Mouse (Mus musculus) kidney, postnatal 4 days (tissue): ENCODE data around the gene Aatf.

Source experiments
- DNase-seq, 2 experiments: peaks; one replicate each; pipeline ENCODE4 v3.0.0; 2021; ENCODE audit warnings: mixed read lengths in 2 of 2

Gene Aatf

DNA sequence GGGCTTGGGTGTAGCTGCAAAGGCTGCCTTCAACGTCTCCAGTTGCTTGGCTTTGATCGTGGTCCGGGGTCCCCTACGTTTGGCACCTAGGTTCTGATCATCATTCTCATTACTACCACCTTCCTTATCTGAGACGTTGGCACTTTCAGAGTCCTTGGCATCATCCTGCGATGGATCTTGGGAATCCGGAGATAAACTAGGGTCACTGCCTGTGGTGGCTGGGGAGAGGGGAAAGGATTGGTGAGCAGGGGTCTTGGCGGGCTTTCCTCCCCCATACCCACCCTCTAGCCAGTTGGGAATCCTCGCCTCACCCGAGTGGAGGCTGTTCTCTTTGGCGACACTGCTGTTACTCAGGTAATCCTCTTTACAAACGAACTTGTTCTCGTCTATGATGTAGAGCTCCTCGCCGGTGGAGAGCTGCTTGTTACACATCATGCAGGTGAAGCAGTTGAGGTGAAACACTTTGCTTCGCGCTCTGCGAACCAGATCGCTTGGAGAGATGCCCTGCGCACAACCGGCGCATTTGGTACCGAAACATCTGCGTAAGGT lies 8.5 kb upstream of the Aatf start:
- peak; percentile 24 to 43 for DNase-seq

DNA sequence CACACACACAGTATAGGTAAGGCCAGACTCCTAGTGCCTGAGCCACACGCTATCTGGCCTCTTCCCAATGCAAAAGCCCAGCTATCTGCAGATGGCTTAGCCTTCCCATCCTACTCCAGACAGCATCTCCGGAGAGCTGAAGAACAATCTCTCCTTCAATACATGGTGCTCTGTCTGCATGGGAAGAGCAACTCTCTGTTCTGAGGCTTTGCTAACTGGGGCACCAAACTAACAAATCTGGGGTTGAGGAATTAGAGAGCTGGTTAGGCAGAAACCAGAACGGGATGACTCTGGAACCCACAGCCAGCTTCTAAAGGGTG lies 7.7 kb upstream of the Aatf start:
- no peak for DNase-seq

GRCm38 (mm10) chr11:84520269-84521070 lies 7.1 kb upstream of the Aatf start:
- peak in 1 of 2 experiments; percentile 39 for DNase-seq

DNA sequence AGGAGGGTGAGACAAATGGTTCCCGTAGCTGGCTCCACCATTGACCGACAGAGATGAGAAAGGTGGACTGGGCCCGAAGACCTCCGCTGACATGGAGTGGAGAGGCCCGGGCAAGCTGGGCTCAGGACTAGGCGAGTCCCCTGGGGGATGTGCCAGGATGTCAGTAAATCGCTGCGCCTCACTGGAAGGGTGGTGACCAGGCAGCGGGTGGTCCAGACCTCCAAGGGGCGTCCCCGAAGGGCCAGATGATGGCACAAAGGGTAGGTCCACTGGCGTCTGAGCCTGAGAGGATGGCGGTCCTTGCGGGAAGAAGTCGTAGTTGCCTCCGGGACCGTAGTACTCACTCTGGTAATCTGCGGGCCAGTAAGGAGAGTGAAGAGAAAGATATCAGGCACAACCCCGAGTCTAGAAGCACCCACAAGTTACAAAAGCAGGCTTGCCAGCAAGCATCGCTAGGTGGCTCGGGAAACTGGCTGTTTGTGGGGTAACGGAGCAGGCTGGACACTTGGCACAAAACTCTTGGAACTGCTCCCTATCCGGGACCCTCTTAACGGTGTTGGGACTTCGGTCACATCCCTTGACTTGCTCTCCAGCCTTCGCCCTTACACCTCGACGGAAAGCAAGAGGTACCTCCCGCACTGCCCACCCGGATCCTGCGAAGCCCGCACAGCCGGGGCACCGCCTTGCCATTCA lies 6.4 kb upstream of the Aatf start:
- DNase-seq: peak; percentile 35 to 57

DNA sequence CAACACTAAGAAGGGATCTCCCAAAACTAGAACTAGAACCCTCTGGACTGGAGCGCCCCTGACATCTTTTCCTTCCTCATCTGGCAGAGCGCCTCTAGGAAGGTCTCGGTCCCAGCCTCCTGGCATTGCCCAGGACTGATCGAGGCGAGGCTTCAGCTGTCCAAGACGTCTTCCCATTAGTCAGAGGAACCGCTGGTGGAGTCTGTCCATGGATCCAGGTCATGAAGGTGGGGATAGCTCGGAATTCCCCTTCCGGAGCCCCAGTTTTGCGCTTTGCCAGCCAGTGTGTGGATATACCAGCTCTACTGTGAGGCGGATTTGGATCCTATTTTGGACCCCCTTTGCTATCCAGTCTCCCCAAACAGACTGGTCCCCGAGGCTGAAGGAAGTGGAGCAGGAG lies 5.7 kb upstream of the Aatf start:
- DNase-seq: peak in 1 of 2 experiments; percentile 39

GRCm38 (mm10) chr11:84518261-84518660 lies 4.9 kb upstream of the Aatf start:
- DNase-seq: no peak

DNA sequence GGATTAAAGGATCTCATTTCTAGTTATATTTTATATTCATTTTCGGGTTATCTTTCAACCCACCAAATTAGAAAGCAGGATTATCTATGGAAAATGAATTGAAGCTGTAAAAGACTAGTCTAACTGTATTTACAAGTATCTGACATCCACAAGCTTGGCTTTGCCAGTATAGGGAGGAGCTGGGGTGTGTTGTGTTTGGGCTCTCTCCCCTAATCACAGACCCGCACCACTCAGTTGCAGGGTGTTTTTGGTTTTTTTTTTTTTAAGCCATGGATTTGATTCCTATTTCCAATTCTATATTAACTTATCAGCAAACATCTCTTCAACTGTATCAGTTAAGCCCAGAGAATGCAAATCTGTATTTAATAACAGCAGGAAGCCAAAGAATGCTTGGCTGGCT lies 4.1 kb upstream of the Aatf start:
- DNase-seq: no peak

GRCm38 (mm10) chr11:84516501-84517240 lies 3.3 kb upstream of the Aatf start:
- peak in 1 of 2 experiments; percentile 15 for DNase-seq

DNA sequence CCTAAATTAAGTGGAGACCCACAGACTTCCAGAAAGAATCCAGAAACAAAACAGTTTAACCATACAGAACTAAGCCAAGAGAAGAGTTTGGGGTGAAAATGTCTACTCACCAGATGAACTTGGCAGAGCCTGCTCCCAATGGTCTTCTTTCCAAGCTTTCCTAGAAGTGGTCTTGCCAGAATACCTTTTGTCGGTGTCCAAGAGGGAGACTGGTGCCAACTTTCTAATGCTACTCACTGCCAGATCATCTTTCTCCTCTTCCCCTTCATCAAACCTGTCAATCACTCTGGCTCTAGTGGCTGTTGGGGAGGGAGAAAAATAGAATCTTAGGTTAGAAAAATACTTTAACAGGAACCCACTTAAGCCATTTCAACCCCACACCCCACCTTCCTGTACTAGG lies 1.3 kb downstream of the Aatf start:
- no peak for DNase-seq

- DNase-seq: no peak
Observed at GRCm38 (mm10) chr11:84504296-84504695, 9.0 kb downstream of the Aatf start.

DNA sequence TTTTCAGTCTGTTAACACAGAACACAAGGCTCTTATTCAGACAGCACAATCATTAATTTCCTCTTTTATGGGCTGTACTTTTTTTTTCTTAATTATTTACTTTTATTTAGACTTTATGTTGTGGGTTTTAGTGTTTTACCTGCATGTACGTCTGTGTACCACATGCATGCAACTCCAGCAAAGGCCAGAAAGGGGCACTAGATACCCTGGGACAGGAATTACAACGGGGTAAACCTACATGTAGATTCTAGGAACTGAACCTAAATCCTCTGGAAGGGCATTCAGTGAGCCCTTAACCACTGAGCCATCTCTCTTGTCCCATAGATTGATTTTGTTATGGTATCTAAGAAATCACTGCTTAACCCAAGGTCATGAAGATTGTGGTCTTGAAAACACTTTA lies 15.4 kb downstream of the Aatf start:
- peak; percentile 39 to 49 for DNase-seq

- no peak for DNase-seq
Observed at GRCm38 (mm10) chr11:84496901-84497300, 16.4 kb downstream of the Aatf start.

DNA sequence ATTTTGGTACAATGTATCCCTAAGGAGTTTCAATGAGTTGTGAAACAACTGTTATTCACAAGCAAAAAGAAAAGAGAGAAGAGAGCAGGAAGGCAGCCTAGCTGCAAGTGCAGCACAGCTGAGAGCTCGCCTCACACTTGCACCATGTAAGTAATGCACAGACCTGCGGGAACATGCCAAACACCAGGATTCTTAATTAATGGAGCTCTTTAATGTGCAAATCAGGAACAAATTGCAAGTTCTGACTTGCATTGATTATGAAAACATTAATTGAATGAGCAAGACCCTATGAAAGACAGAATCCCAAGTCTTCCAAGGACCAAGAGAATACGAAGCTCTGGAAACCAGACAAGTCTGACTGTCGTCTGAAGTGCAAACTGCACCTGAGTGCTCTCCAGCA lies 17.5 kb downstream of the Aatf start:
- no peak for DNase-seq

GRCm38 (mm10) chr11:84481661-84482060 lies 31.7 kb downstream of the Aatf start:
- no peak for DNase-seq

GRCm38 (mm10) chr11:84480451-84480850 lies 32.9 kb downstream of the Aatf start:
- peak; percentile 27 to 31 for DNase-seq

- no peak for DNase-seq
Observed at GRCm38 (mm10) chr11:84476641-84477040, 36.7 kb downstream of the Aatf start.

- no peak for DNase-seq
Observed at GRCm38 (mm10) chr11:84475991-84476390, 37.3 kb downstream of the Aatf start.

DNA sequence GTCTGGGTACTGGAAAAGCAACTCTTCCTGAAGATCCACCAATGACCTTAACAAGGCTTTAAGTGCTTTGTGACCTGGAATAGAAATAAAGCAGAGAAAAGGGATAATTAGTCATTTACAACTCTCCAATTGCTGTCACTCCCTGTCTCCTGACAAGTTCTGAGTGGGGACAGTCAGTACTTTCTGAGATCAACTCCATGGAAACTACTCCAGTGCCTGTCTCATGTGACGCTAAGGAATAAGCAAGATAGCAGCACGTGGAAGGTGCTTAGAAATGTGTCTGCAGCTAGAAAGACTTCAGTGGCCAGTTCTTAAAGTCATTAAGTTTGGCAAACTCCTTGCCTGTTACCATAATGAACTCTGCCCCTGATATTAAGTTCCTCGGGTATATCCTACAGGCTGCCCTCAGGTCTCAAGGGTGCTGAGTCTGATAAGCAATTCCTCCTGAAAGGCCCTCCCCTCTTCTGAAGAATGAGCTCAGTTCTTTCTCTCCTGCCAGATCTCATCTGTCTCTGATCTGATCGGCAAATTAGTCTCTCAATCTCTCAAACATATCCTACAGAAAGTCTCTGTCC lies 40.1 kb downstream of the Aatf start:
- DNase-seq: no peak

- DNase-seq: no peak
Observed at GRCm38 (mm10) chr11:84464571-84464970, 48.8 kb downstream of the Aatf start.

GRCm38 (mm10) chr11:84453901-84454300 lies 59.4 kb downstream of the Aatf start:
- DNase-seq: no peak

DNA sequence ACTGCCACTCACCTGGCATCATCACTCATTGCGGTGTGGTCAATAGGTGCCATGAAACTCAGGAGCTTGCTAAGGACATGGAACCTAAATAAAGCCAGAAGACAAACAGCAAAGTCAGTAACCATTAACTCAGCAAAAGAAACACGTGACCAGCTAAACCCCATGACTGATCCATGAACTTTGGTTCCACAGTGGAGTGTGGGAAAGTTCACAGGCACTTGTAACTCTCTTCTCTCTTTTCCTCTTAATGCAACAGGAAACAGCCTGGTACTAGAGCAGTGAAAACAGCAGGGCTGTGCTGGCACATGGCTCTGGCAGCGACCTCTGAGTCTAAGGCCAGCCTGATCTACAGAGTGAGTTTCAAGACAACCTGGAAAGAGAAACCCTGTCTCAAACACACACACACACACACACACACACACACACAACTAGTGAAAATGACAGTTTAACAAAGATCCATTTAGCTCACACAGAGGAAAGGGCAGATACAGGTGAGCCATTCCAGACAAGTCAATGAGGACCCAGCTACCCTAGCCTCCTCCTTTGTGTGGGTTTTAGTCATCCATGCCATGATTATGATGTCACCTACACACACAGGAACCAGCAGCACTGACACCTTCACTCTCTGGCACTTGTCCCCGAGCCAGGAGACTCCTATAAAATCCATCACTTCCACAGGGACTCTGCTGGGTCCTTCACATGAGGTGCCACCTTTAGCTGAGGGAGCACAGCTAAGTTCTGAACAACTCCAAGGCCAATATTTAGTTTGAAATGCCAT lies 70.6 kb downstream of the Aatf start:
- peak in 1 of 2 experiments; percentile 26 for DNase-seq

GRCm38 (mm10) chr11:84440402-84440801 lies 72.9 kb downstream of the Aatf start:
- DNase-seq: no peak
